Comparison of ENCODE assay signal across 7 mouse cellular contexts in genomic region chr17:83020576-83020975, GRCm38 (mm10).
A peak's percentile ranks its signal among the peaks of the same experiment; 100 is the strongest.
DNase-seq lines count a peak whose midpoint lies in the region.

No protein-coding gene starts in this region.

- peak; percentile 61 to 63 for DNase-seq in right cerebral cortex, postnatal 10 days (ENCODE audit: low spot score in 2 of 2)
- no peak for DNase-seq in right cerebral cortex, postnatal 25 days
- DNase-seq in cerebellum, postnatal 36 days: peak; percentile 70
- DNase-seq in kidney, adult 18-20 months: peak; percentile 81
- DNase-seq in ovary, postnatal 14 days (ENCODE audit: low spot score): peak; percentile 78
- DNase-seq in layer of hippocampus, adult 9-10 months (ENCODE audit: low spot score): no peak
- DNase-seq in embryo, embryonic 11 days: no peak

Comparison
In these comparisons a context has a peak if more than half of its experiments do, and no peak if none do; other contexts are left out.
1. DNase-seq: peak in right cerebral cortex, postnatal 10 days (2 of 2), cerebellum, postnatal 36 days (2 of 2), kidney, adult 18-20 months (single experiment) and ovary, postnatal 14 days (single experiment); none in right cerebral cortex, postnatal 25 days (single experiment), layer of hippocampus, adult 9-10 months (single experiment) and embryo, embryonic 11 days (single experiment).